Mouse (Mus musculus): ENCODE results near the gene Psg22. TPM values are rescaled to one million over a fixed set of nuclear protein-coding genes. Genes with fewer than 3 reads are reported as not detected.
"Not testable (repeated sequence)": the region's sequence is repeated elsewhere in the genome, so short reads cannot be mapped to it uniquely, and the experiment has no call there.

The Psg22 gene
- total RNA-seq (2014; fragmentation: Nextera tagmentation): not detected in 2 replicates
- total RNA-seq (2017): 0.11 TPM in 1 of 2 replicates, not detected in the other
- not detected in 2 replicates for polyA plus RNA-seq (2012)

DNA sequence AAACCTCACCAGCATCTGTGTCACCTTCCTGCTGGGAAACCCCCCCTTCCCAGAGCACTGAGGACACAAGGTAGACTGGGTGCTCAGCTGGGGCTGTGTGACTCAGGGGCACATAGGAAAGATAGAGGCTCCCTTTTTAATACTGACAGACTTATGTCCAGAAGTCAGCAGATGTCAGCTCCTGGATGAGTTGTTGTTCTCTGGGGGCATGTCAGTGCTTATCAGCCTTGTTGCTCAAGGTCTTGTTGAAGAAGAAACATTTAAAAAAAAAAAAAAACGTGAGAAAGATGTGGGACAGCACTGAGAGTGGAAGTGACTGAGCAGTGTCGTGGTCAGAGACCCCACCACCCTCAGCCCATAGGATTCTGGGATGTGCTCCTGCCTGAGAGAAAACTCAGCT lies at the start of gene Psg22:
Gene Psg22 (plus strand): TSS at position 301 of the 400 bp plus-strand sequence.
- TF ChIP-seq TAL1 (conservative IDR thresholded peaks at IDR 0.05; ENCODE audit: low read depth, low read length): no peak
- no peak for TF ChIP-seq GATA1 (IDR thresholded peaks at IDR 0.05; ENCODE audit: borderline replicate concordance, low read length)
- TF ChIP-seq GATA2 (IDR thresholded peaks at IDR 0.05; ENCODE audit: borderline replicate concordance, low read depth, low read length): no peak
- TF ChIP-seq POLR2AphosphoS5 (IDR thresholded peaks at IDR 0.05; ENCODE audit: insufficient replicate concordance, low read depth, low read length): no peak
- TF ChIP-seq CTCF (IDR thresholded peaks at IDR 0.05; ENCODE audit: low read depth, low read length): no peak
- DNase-seq (ENCODE audit: low spot score) (no peak), ATAC-seq (ENCODE audit: extremely low read depth, insufficient number of reproducible peaks, low FRiP score, poor library complexity, severe bottlenecking) (no peak)
- Histone ChIP-seq H3K36me3 (replicated peaks) (no peaks in the 10 kb centered on the region), H3K4me1 (ENCODE audit: insufficient read depth, low read depth, low read length) (no peaks in the 10 kb centered on the region), H3K9me3 (replicated peaks) (no peaks in the 10 kb centered on the region), H3K4me3 (ENCODE audit: low read depth, low read length) (no peak within 1 kb of the TSS), H3K27me3 (ENCODE audit: insufficient read depth, low read length) (no peaks in the 10 kb centered on the region)

- DNase-seq (ENCODE audit: low spot score) (no peak), ATAC-seq (ENCODE audit: extremely low read depth, insufficient number of reproducible peaks, low FRiP score, poor library complexity, severe bottlenecking) (no peak)
- no peak overlapping the region for H3K4me3 ChIP-seq (ENCODE audit: low read depth, low read length)
- no peaks in the 10 kb centered on the region for H3K9me3 ChIP-seq (replicated peaks)
- H3K36me3 ChIP-seq (replicated peaks): no peaks in the 10 kb centered on the region
- H3K27me3 ChIP-seq (ENCODE audit: insufficient read depth, low read length): no peaks in the 10 kb centered on the region
- H3K4me1 ChIP-seq (ENCODE audit: insufficient read depth, low read depth, low read length): no peaks in the 10 kb centered on the region
- TF ChIP-seq GATA1 (IDR thresholded peaks at IDR 0.05; ENCODE audit: borderline replicate concordance, low read length) (no peak), POLR2AphosphoS5 (IDR thresholded peaks at IDR 0.05; ENCODE audit: insufficient replicate concordance, low read depth, low read length) (no peak), TAL1 (conservative IDR thresholded peaks at IDR 0.05; ENCODE audit: low read depth, low read length) (no peak), CTCF (IDR thresholded peaks at IDR 0.05; ENCODE audit: low read depth, low read length) (no peak), GATA2 (IDR thresholded peaks at IDR 0.05; ENCODE audit: borderline replicate concordance, low read depth, low read length) (no peak)
These were observed 38.1 kb upstream of the Psg22 start for GRCm38 (mm10) chr7:18679772-18680171.

GRCm38 (mm10) chr7:18685586-18685985 lies 32.3 kb upstream of the Psg22 start:
- no peak for TF ChIP-seq TAL1 (conservative IDR thresholded peaks at IDR 0.05; ENCODE audit: low read depth, low read length)
- no peak for TF ChIP-seq POLR2AphosphoS5 (IDR thresholded peaks at IDR 0.05; ENCODE audit: insufficient replicate concordance, low read depth, low read length)
- no peak for TF ChIP-seq GATA1 (IDR thresholded peaks at IDR 0.05; ENCODE audit: borderline replicate concordance, low read length)
- Histone ChIP-seq H3K36me3 (replicated peaks) (no peaks in the 10 kb centered on the region), H3K27me3 (ENCODE audit: insufficient read depth, low read length) (no peaks in the 10 kb centered on the region), H3K9me3 (replicated peaks) (no peaks in the 10 kb centered on the region), H3K4me1 (ENCODE audit: insufficient read depth, low read depth, low read length) (no peaks in the 10 kb centered on the region), H3K4me3 (ENCODE audit: low read depth, low read length) (no peak overlapping the region)
- DNase-seq (ENCODE audit: low spot score) (no peak), ATAC-seq (ENCODE audit: extremely low read depth, insufficient number of reproducible peaks, low FRiP score, poor library complexity, severe bottlenecking) (no peak)

DNA sequence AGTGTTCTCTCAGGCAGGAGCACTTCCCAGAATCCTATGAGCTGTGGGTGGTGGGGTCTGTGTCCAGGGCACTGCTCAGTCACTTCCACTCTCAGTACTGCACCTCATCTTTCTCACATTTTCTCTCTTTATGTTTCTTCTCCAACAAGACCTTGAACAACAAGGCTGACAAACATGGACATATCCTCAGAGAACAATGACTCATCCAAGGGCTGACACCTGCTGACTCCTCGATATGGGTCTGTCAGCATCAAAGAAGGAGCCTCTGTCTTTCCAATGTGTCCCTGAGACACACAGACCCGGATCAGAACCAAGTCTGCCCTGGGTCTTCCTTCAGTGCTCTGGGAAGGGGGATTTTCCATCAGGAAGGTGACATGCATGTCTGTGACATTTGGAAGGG lies 31.8 kb upstream of the Psg22 start, which contains the start of gene Psg20:
Gene Psg20 (minus strand): TSS at position 101 of the 400 bp plus-strand sequence.
- no peak within 1 kb of the TSS for H3K4me3 ChIP-seq (ENCODE audit: low read depth, low read length)
- no peaks in the 10 kb centered on the region for H3K9me3 ChIP-seq (replicated peaks)
- DNase-seq (ENCODE audit: low spot score): no peak
- TF ChIP-seq GATA1 (IDR thresholded peaks at IDR 0.05; ENCODE audit: borderline replicate concordance, low read length) (no peak), GATA2 (IDR thresholded peaks at IDR 0.05; ENCODE audit: borderline replicate concordance, low read depth, low read length) (no peak), CTCF (IDR thresholded peaks at IDR 0.05; ENCODE audit: low read depth, low read length) (no peak), POLR2AphosphoS5 (IDR thresholded peaks at IDR 0.05; ENCODE audit: insufficient replicate concordance, low read depth, low read length) (no peak), TAL1 (conservative IDR thresholded peaks at IDR 0.05; ENCODE audit: low read depth, low read length) (no peak)
- ATAC-seq (ENCODE audit: extremely low read depth, insufficient number of reproducible peaks, low FRiP score, poor library complexity, severe bottlenecking): no peak
- H3K27me3 ChIP-seq (ENCODE audit: insufficient read depth, low read length): no peaks in the 10 kb centered on the region
- no peaks in the 10 kb centered on the region for H3K4me1 ChIP-seq (ENCODE audit: insufficient read depth, low read depth, low read length)
- H3K36me3 ChIP-seq (replicated peaks): no peaks in the 10 kb centered on the region

GRCm38 (mm10) chr7:18710331-18710730 lies 7.6 kb upstream of the Psg22 start:
- not testable (repeated sequence) for H3K4me1 ChIP-seq (ENCODE audit: insufficient read depth, low read depth, low read length); DNase-seq (ENCODE audit: low spot score); H3K9me3 ChIP-seq (replicated peaks); H3K4me3 ChIP-seq (ENCODE audit: low read depth, low read length); ATAC-seq (ENCODE audit: extremely low read depth, insufficient number of reproducible peaks, low FRiP score, poor library complexity, severe bottlenecking); H3K36me3 ChIP-seq (replicated peaks); H3K27me3 ChIP-seq (ENCODE audit: insufficient read depth, low read length)

GRCm38 (mm10) chr7:18710846-18711245 lies 7.0 kb upstream of the Psg22 start:
- ATAC-seq (ENCODE audit: extremely low read depth, insufficient number of reproducible peaks, low FRiP score, poor library complexity, severe bottlenecking) (no peak), DNase-seq (ENCODE audit: low spot score) (no peak)
- Histone ChIP-seq H3K36me3 (replicated peaks) (no peaks in the 10 kb centered on the region), H3K27me3 (ENCODE audit: insufficient read depth, low read length) (no peaks in the 10 kb centered on the region), H3K9me3 (replicated peaks) (no peaks in the 10 kb centered on the region), H3K4me1 (ENCODE audit: insufficient read depth, low read depth, low read length) (no peaks in the 10 kb centered on the region), H3K4me3 (ENCODE audit: low read depth, low read length) (no peak overlapping the region)
- TF ChIP-seq CTCF (IDR thresholded peaks at IDR 0.05; ENCODE audit: low read depth, low read length) (no peak), TAL1 (conservative IDR thresholded peaks at IDR 0.05; ENCODE audit: low read depth, low read length) (no peak), GATA2 (IDR thresholded peaks at IDR 0.05; ENCODE audit: borderline replicate concordance, low read depth, low read length) (no peak), POLR2AphosphoS5 (IDR thresholded peaks at IDR 0.05; ENCODE audit: insufficient replicate concordance, low read depth, low read length) (no peak), GATA1 (IDR thresholded peaks at IDR 0.05; ENCODE audit: borderline replicate concordance, low read length) (no peak)

GRCm38 (mm10) chr7:18715546-18715945 lies 2.3 kb upstream of the Psg22 start:
- Histone ChIP-seq H3K9me3 (replicated peaks) (no peaks in the 10 kb centered on the region), H3K27me3 (ENCODE audit: insufficient read depth, low read length) (no peaks in the 10 kb centered on the region), H3K4me3 (ENCODE audit: low read depth, low read length) (no peak overlapping the region), H3K36me3 (replicated peaks) (no peaks in the 10 kb centered on the region), H3K4me1 (ENCODE audit: insufficient read depth, low read depth, low read length) (no peaks in the 10 kb centered on the region)
- DNase-seq (ENCODE audit: low spot score) (no peak), ATAC-seq (ENCODE audit: extremely low read depth, insufficient number of reproducible peaks, low FRiP score, poor library complexity, severe bottlenecking) (no peak)
- no peak for TF ChIP-seq GATA2 (IDR thresholded peaks at IDR 0.05; ENCODE audit: borderline replicate concordance, low read depth, low read length)
- TF ChIP-seq TAL1 (conservative IDR thresholded peaks at IDR 0.05; ENCODE audit: low read depth, low read length): no peak
- no peak for TF ChIP-seq POLR2AphosphoS5 (IDR thresholded peaks at IDR 0.05; ENCODE audit: insufficient replicate concordance, low read depth, low read length)
- TF ChIP-seq GATA1 (IDR thresholded peaks at IDR 0.05; ENCODE audit: borderline replicate concordance, low read length): no peak
- no peak for TF ChIP-seq CTCF (IDR thresholded peaks at IDR 0.05; ENCODE audit: low read depth, low read length)

Data from G1E (cell line).